In the genomic region with DNA sequence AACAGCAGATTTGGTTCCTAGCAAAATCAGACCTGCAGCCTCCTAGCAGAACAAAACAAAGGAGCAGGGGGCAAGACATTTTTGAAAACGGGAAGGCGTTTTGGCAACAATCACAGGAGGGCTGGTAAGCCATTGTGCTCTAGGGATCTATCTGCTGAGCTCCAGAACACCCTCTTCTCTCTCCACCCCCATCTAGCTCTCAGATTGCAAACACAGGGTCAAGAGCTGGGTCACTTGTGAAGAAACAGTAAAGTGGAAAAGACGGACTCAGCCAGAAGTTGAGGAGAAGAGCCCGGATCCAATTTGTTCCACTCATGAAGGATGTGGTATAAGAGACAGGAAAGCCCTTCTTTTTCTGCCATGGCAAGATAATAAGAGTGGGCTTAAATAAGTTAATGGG, we compare ENCODE assay signal across 17 mouse cellular contexts. TPM values are rescaled to one million over a fixed set of nuclear protein-coding genes. Genes with fewer than 3 reads are reported as not detected.
"Had no signal": no experiment of that assay in that cellular context is flagged by ENCODE, and none has a peak within 500 bp of the region (broad histone marks: within the 10 kb centered on the region; RNA-seq: fewer than 3 reads in every experiment).

No protein-coding gene starts in this region.

- H3K9me3 ChIP-seq: neural tube, embryonic 13.5 days; neural tube, embryonic 15.5 days; stomach, embryonic 15.5 days had no signal

- H3K27ac ChIP-seq: neural tube, embryonic 13.5 days; neural tube, embryonic 15.5 days; stomach, embryonic 15.5 days; stomach, postnatal 0 days had no signal

- H3K4me2 ChIP-seq: neural tube, embryonic 13.5 days; neural tube, embryonic 15.5 days; stomach, embryonic 15.5 days had no signal

- H3K36me3 ChIP-seq: neural tube, embryonic 13.5 days; neural tube, embryonic 15.5 days; stomach, embryonic 15.5 days had no signal

- H3K27me3 ChIP-seq: neural tube, embryonic 13.5 days; neural tube, embryonic 15.5 days; stomach, embryonic 15.5 days had no signal

- H3K4me3 ChIP-seq: neural tube, embryonic 13.5 days; neural tube, embryonic 15.5 days; stomach, embryonic 15.5 days had no signal

- DNase-seq: retina, postnatal 1 day; right cerebral cortex, adult 18-20 months; right cerebral cortex, postnatal 14 days; right cerebral cortex, postnatal 25 days; right cerebral cortex, postnatal 4 days; spleen, adult 18-20 months; thymus, adult 18-20 months; thymus, adult 2 months; thymus, postnatal 14 days; thymus, postnatal 25 days; thymus, postnatal 36 days; thymus, postnatal 4 days had no signal

- H3K9ac ChIP-seq: neural tube, embryonic 13.5 days; neural tube, embryonic 15.5 days; stomach, embryonic 15.5 days had no signal

- H3K4me1 ChIP-seq: neural tube, embryonic 13.5 days; neural tube, embryonic 15.5 days; stomach, embryonic 15.5 days had no signal

RNA-seq across cellular contexts. Expression of gene Pcdh19, which starts 7.7 kb away (rescaled TPM):
- total RNA-seq: neutrophil, adult 5-6 weeks had no signal
